Mouse (Mus musculus) embryo, embryonic 11.5 days (tissue): ENCODE results near the gene Avpi1.

Experiments
- DNase-seq: peaks from one replicate; pipeline ENCODE4 v3.0.0-alpha.2; 2012; ENCODE audit warnings: low read depth, low spot score

The Avpi1 gene

GRCm38 (mm10) chr19:42144541-42145167, 15.8 kb upstream of the Avpi1 start:
- DNase-seq = peak; percentile 84

DNA sequence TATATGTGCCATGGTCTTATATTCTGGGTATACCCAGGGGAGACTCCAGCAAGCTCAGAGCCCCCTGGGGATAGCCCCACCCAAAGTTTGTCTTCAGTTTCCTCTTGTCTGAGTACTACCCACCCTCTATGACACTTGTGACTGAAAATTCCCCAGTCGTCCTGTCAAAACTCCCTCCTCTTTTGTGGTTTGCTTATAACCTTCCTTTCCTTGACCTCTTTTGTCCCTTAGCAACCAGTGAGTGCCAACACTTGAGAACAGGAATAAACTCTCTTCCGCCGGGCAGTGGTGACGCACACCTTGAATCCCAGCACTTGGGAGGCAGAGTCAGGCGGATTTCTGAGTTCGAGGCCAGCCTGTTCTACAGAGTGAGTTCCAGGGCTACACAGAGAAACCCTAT, 15.2 kb upstream of the Avpi1 start:
- no peak for DNase-seq

DNA sequence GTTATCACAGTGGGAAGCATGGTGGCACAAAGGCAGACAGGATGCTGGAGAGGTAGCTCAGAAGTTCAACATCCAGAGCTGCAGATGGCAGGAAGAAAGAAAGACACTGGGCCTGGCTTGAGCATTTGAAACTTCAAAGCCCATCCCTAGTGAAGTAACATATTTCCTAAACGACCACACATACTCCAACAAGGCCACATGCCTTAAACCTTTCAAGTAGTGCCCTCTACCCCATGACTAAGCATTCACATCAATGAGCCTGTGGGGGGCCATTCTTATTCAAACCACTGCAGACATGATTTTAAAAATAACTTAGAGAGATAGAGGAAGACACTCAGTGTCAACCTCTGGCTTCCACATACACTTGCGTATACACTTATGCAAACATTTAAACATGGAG, 13.9 kb upstream of the Avpi1 start:
- DNase-seq = no peak

- DNase-seq = no peak
Measured at GRCm38 (mm10) chr19:42141998-42142397, 13.1 kb upstream of the Avpi1 start.

DNA sequence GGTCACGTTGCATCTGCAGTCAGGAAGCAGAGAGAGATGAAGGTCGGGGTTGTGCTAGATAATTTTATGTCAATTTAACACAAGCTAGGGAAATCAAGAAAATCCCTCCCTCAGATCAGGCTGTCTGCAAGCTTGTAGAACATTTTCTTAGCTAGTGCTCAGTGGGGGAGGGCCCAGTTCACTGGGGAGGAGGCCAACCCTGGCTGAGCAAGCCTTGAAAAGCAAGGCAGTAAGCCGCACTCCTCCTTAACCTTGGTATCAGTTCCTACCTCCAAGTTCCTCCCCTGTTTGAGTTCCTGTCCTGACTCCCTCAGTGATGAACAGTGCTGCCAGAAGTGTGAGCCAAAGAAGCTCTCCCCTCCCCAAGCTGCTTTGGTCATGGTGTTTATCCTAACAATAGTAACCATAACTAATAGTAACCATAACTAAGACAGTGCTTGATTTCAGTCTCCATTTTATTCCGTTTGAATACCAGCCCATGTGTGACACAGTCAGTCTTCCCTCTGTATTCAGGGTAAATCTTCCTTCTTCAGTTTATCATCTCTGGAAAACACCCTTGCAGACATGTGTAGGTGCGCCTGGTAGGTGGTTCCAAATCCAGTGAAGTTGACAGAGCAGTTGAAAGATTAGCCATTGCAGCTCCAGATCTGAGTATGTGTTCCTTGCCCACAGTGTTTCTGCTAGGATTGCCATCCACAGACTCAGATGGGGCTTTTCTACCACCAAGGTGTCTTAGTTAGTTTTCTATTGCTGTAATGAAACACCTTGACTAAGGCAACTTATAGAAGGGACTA, 11.1 kb upstream of the Avpi1 start:
- no peak for DNase-seq

DNA sequence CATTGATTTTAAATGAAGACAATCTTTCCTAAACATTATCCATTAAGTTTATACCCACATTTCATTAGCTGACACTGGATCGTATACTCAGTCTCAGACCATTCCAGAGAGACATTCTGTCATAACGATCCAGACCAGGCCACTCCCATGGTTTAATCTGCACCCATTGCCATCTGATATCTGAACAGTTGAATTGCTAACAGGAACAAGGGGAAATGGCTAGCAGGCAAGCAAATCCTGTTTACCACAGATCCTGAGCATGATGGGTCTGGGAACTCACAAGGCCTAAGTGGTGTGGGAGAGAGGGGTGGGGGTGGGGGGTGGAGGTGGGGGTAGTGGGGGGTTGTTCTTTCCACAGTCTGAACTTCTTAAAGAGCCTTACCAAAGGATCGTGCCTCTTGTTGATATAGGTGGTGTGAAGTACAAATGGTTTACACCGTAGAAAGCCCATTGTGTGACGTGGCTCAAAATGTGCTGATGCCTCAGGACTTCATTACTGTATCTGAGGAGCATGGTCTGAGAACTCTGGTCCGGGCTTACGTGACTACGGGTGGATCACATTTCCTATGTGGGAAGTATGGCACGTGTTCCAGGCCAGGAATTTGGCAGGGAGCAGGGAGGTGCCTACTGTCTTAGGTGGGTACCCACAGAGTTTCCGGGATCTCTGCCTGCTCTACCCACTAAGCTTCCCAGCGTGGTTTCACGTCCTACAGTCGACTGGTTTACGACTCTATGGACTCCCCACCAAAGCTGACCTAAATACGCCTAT, 9.8 kb upstream of the Avpi1 start:
- DNase-seq = no peak

GRCm38 (mm10) chr19:42137167-42137672, 8.4 kb upstream of the Avpi1 start:
- no peak for DNase-seq

DNA sequence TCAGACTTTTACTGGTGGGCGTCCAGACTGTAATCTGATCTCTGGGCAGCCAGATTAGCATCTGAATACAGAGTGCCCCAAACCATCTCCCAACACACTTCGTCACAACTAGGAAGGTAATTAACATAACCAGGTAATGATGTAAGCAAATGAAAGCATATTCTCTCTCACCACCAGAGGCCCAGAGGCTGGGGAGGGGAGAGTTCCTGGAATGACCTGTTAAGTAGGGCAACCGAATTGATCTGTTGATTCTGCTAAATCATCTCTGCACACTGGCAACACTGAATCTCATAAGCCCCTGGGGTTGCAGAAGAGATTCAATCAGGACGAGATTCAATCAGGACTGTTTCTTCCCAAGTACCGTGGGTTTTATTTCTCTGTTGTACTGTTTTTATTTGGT, 7.3 kb upstream of the Avpi1 start:
- DNase-seq = no peak

GRCm38 (mm10) chr19:42135070-42135469, 6.2 kb upstream of the Avpi1 start:
- no peak for DNase-seq

- no peak for DNase-seq
Measured at GRCm38 (mm10) chr19:42131101-42131500, 2.2 kb upstream of the Avpi1 start.

GRCm38 (mm10) chr19:42130294-42130606, 1.4 kb upstream of the Avpi1 start:
- DNase-seq = no peak

GRCm38 (mm10) chr19:42129509-42130293, 842 bp upstream of the Avpi1 start:
- no peak for DNase-seq

DNA sequence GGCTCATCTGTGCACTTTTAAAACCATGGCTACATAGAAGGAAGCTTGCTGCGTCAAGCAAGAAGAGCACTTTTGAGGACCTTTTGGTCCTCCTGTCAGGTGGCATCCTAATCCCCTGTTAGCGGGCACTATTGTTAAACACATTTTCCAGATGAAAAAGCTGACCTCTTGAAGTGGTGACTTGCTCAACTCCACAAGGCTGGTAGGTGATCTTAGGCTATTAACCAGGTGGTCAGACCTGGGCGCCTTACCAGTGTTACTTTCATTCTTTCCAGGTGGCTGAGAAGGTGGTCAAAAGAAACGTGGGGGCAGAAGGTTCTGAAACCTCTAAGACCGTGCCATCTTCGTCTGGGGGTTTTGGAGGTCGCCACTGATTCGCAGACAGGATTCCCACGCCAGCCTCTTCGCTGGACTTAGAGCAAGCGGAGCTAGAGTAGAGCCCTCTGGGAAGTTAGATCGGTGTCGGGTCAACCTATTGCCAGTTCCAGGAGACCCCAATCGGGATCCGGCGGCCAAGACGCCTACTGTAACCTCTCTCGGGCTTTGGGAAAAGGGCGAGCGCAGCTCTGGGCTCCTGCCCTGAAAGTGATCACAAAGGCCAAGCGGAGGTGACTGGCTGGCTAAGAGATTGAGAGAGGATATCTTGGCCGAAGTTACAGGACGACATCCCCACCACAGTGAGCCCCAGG, 663 bp downstream of the Avpi1 start:
- no peak for DNase-seq

DNA sequence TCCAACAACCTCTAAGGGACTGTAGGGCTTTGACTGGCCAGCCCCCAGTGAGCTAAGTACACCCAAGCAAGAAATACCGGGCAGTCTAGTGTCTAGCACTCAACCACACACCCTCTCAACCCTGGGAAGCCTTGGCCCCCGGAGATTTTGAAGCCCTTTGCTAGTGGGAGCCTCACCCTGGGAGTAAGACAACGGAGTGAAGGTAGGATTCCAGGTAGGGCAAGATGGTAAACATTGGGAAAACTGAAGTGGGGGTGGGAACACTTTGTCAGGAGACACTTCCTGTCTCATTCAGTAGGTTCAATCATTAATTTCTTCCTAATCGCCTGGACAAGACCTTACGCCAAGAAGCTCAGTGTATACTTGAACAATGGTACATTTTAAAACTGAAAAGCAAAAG, 1.8 kb downstream of the Avpi1 start:
- no peak for DNase-seq

DNA sequence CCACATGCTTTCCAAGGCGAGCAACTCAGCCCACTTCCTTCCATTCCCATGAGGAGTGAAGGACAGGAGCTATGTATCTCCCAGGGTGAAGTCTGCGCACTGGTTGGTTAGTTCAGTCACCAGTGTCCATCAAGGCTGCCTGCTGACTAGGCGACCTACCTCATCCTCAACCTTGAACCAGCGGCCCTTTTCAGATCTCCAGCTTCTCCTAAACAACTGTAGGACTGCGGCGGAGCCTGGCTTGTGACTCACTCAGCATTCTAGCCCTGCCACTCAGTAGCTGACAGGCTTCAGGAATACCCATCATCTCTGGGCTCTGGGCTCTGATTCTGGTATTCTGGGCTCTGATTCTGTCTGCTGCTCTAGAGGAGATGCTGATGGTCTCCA, 2.6 kb downstream of the Avpi1 start:
- no peak for DNase-seq

GRCm38 (mm10) chr19:42125501-42126218, 3.2 kb downstream of the Avpi1 start:
- DNase-seq = no peak

DNA sequence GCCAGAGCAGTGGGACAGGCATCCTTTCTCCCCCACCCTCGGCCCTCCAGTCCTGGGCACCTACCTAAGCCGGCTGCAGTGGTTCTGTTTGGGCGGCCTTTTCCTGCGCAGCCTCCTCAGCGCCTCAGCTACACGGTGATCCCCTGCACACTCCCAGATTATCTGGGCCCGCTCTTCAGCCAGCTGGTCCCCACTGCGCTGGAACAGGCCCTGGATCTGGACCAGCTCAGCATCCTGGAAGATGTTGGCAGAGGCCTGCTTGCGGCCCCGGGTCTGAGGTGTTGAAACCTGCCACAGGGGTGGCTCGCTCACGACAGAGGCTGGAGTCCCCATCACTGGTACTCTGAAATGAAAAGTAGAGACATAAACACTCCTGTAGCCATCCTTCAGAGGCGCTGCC, 4.2 kb downstream of the Avpi1 start:
- DNase-seq = no peak

DNA sequence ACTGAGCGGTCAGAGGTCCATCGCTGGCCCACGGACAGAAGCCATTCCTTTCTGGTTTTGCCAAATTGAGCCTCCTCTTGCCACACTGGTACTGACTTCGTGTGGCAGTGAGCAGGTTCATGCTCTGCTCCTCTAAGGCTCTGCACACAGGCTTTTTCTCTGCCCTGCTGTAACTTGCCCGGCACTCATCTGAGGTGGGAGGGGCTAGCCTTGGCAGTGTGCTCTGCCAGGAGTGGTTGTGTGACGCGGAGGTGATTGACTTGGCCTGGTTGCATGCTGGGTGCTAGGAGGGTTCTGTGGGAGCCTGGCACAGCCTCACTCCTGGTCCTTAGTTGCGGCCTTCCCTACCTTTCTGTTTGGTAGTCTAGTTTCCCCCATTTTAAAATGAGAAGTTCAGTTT, 8.4 kb downstream of the Avpi1 start:
- no peak for DNase-seq

- DNase-seq = no peak
Measured at GRCm38 (mm10) chr19:42118596-42118995, 10.3 kb downstream of the Avpi1 start.

- no peak for DNase-seq
Measured at GRCm38 (mm10) chr19:42118142-42118541, 10.7 kb downstream of the Avpi1 start.
